Mouse (Mus musculus): Measurements from ENCODE around the gene Klre1.
"Not testable (repeated sequence)": the region's sequence is repeated elsewhere in the genome, so short reads cannot be mapped to it uniquely, and the experiment has no call there.

GRCm38 (mm10) chr6:129631046-129631445, 53.3 kb downstream of the Klre1 start:
- not testable (repeated sequence) for TF ChIP-seq CTCF (IDR thresholded peaks at IDR 0.05; ENCODE audit: extremely low read depth, insufficient read depth, insufficient read length, insufficient replicate concordance); POLR2A (IDR thresholded peaks at IDR 0.05; ENCODE audit: low read depth, low read length)

All from spleen, adult 2 months (tissue).